Mouse (Mus musculus): ENCODE results near the gene Ppid. TPM values are rescaled to one million over a fixed set of nuclear protein-coding genes. Genes with fewer than 3 reads are reported as not detected.
"Not testable (repeated sequence)": the region's sequence is repeated elsewhere in the genome, so short reads cannot be mapped to it uniquely, and the experiment has no call there.

Gene Ppid
- polyA plus RNA-seq, 1 experiment = 9.1 TPM

GRCm38 (mm10) chr3:79569351-79569681, 21.8 kb upstream of the Ppid start:
- no peak for DNase-seq
- no peak for TF ChIP-seq POLR2A (IDR thresholded peaks at IDR 0.05; ENCODE audit: borderline replicate concordance, extremely low read depth, low read depth, low read length)
- no peak for TF ChIP-seq CTCF (IDR thresholded peaks at IDR 0.05; ENCODE audit: insufficient read depth, low read length)
- WGBS = 77% methylated on average over 3 of the region's 3 CpGs

GRCm38 (mm10) chr3:79572399-79572798, 18.7 kb upstream of the Ppid start:
- no peak for TF ChIP-seq CTCF (IDR thresholded peaks at IDR 0.05; ENCODE audit: insufficient read depth, low read length)
- TF ChIP-seq POLR2A (IDR thresholded peaks at IDR 0.05; ENCODE audit: borderline replicate concordance, extremely low read depth, low read depth, low read length) = no peak
- no peaks in the 10 kb centered on the region; the same call in 1 of the 2 replicates for H3K4me1 ChIP-seq (ENCODE audit: control insufficient read depth, insufficient read depth, low read length)

More at GRCm38 (mm10) chr3:79569351-79569681, 21.8 kb upstream of the Ppid start:
- no peaks in the 10 kb centered on the region; the same call in 1 of the 2 replicates for H3K4me1 ChIP-seq (ENCODE audit: control insufficient read depth, insufficient read depth, low read length)
- no peak overlapping the region for H3K4me3 ChIP-seq (replicated peaks; ENCODE audit: extremely low read depth, low read depth, low read length)

GRCm38 (mm10) chr3:79573376-79573775, 17.8 kb upstream of the Ppid start:
- not testable (repeated sequence) for DNase-seq; H3K4me3 ChIP-seq (replicated peaks; ENCODE audit: extremely low read depth, low read depth, low read length); H3K4me1 ChIP-seq (ENCODE audit: control insufficient read depth, insufficient read depth, low read length)
- WGBS = 90% methylated on average over 5 of the region's 5 CpGs

More at GRCm38 (mm10) chr3:79572399-79572798, 18.7 kb upstream of the Ppid start:
- WGBS = 58% methylated on average over 3 of the region's 3 CpGs
- no peak overlapping the region for H3K4me3 ChIP-seq (replicated peaks; ENCODE audit: extremely low read depth, low read depth, low read length)
- DNase-seq = no peak

GRCm38 (mm10) chr3:79574336-79574735, 16.8 kb upstream of the Ppid start:
- no peaks in the 10 kb centered on the region; the same call in 1 of the 2 replicates for H3K4me1 ChIP-seq (ENCODE audit: control insufficient read depth, insufficient read depth, low read length)
- no peak overlapping the region for H3K4me3 ChIP-seq (replicated peaks; ENCODE audit: extremely low read depth, low read depth, low read length)
- WGBS = 91% methylated on average over 3 of the region's 3 CpGs
- no peak for DNase-seq
- TF ChIP-seq POLR2A (IDR thresholded peaks at IDR 0.05; ENCODE audit: borderline replicate concordance, extremely low read depth, low read depth, low read length) (no peak), CTCF (IDR thresholded peaks at IDR 0.05; ENCODE audit: insufficient read depth, low read length) (no peak)

- WGBS = 46% methylated on average over 10 of the region's 10 CpGs
- no peak for DNase-seq
These were observed 15.3 kb upstream of the Ppid start for GRCm38 (mm10) chr3:79575576-79576467.

GRCm38 (mm10) chr3:79576468-79576816, 14.7 kb upstream of the Ppid start:
- WGBS = 21% methylated on average over 3 of the region's 3 CpGs
- no peak overlapping the region for H3K4me3 ChIP-seq (replicated peaks; ENCODE audit: extremely low read depth, low read depth, low read length)
- H3K4me1 ChIP-seq (ENCODE audit: control insufficient read depth, insufficient read depth, low read length) = no peaks in the 10 kb centered on the region; the same call in 1 of the 2 replicates
- TF ChIP-seq POLR2A (IDR thresholded peaks at IDR 0.05; ENCODE audit: borderline replicate concordance, extremely low read depth, low read depth, low read length) (no peak), CTCF (IDR thresholded peaks at IDR 0.05; ENCODE audit: insufficient read depth, low read length) (no peak)
- DNase-seq = no peak

More at GRCm38 (mm10) chr3:79575576-79576467, 15.3 kb upstream of the Ppid start:
- TF ChIP-seq CTCF (IDR thresholded peaks at IDR 0.05; ENCODE audit: insufficient read depth, low read length) (no peak), POLR2A (IDR thresholded peaks at IDR 0.05; ENCODE audit: borderline replicate concordance, extremely low read depth, low read depth, low read length) (no peak)
- H3K4me1 ChIP-seq (ENCODE audit: control insufficient read depth, insufficient read depth, low read length) = no peaks in the 10 kb centered on the region; the same call in 1 of the 2 replicates
- no peak overlapping the region for H3K4me3 ChIP-seq (replicated peaks; ENCODE audit: extremely low read depth, low read depth, low read length)

GRCm38 (mm10) chr3:79576865-79577264, 14.3 kb upstream of the Ppid start:
- TF ChIP-seq CTCF (IDR thresholded peaks at IDR 0.05; ENCODE audit: insufficient read depth, low read length) = no peak
- TF ChIP-seq POLR2A (IDR thresholded peaks at IDR 0.05; ENCODE audit: borderline replicate concordance, extremely low read depth, low read depth, low read length) = no peak
- no peak for DNase-seq
- Histone ChIP-seq H3K4me1 (ENCODE audit: control insufficient read depth, insufficient read depth, low read length) (no peaks in the 10 kb centered on the region; the same call in 1 of the 2 replicates), H3K4me3 (replicated peaks; ENCODE audit: extremely low read depth, low read depth, low read length) (no peak overlapping the region)
- whole genome bisulfite sequencing = 27% methylated on average over 5 of the region's 5 CpGs

- Histone ChIP-seq H3K4me3 (replicated peaks; ENCODE audit: extremely low read depth, low read depth, low read length) (no peak overlapping the region), H3K4me1 (ENCODE audit: control insufficient read depth, insufficient read depth, low read length) (no peaks in the 10 kb centered on the region; the same call in 1 of the 2 replicates)
- no peak for DNase-seq
- WGBS = 84% methylated on average over 6 of the region's 6 CpGs
- TF ChIP-seq POLR2A (IDR thresholded peaks at IDR 0.05; ENCODE audit: borderline replicate concordance, extremely low read depth, low read depth, low read length) (no peak), CTCF (IDR thresholded peaks at IDR 0.05; ENCODE audit: insufficient read depth, low read length) (no peak)
These were observed 13.5 kb upstream of the Ppid start for GRCm38 (mm10) chr3:79577606-79578005.

- no peaks in the 10 kb centered on the region; the same call in 1 of the 2 replicates for H3K4me1 ChIP-seq (ENCODE audit: control insufficient read depth, insufficient read depth, low read length)
- H3K4me3 ChIP-seq (replicated peaks; ENCODE audit: extremely low read depth, low read depth, low read length) = no peak overlapping the region
- no peak for DNase-seq
- TF ChIP-seq CTCF (IDR thresholded peaks at IDR 0.05; ENCODE audit: insufficient read depth, low read length) (no peak), POLR2A (IDR thresholded peaks at IDR 0.05; ENCODE audit: borderline replicate concordance, extremely low read depth, low read depth, low read length) (no peak)
- 81% methylated on average over 6 of the region's 6 CpGs for WGBS
These were observed 13.0 kb upstream of the Ppid start for GRCm38 (mm10) chr3:79578164-79578563.
